Mouse (Mus musculus): ENCODE results near the gene Spsb1. TPM values are rescaled to one million over a fixed set of nuclear protein-coding genes. Genes with fewer than 3 reads are reported as not detected.

Gene Spsb1
- total RNA-seq, 2 experiments from 2014 or later = 5.7 to 8.7 TPM

GRCm38 (mm10) chr4:149958566-149958965, 3.7 kb upstream of the Spsb1 start:
- intact Hi-C loops (cut with DNase I) = loop anchor here (1.0 to 5.0 kb wide), 3 partner anchors 120 to 206 kb away; no protein-coding TSS in a partner anchor
- DNase-seq = peak; percentile 64 to 72

GRCm38 (mm10) chr4:149956048-149956447, 1.2 kb upstream of the Spsb1 start:
- no peak for DNase-seq
- intact Hi-C loops (cut with DNase I) = loop anchor here (5.0 kb wide), 1 partner anchor 204 kb away; no protein-coding TSS in a partner anchor

GRCm38 (mm10) chr4:149955631-149956030, 788 bp upstream of the Spsb1 start:
- no peak for DNase-seq
- intact Hi-C loops (cut with DNase I) = loop anchor here (2.0 to 5.0 kb wide), 2 partner anchors 65 to 203 kb away; no protein-coding TSS in a partner anchor

- DNase-seq = peak in 1 of 2 experiments; percentile 60
- intact Hi-C loops (cut with DNase I) = loop anchor here (2.0 kb wide), 1 partner anchor 63 kb away; no protein-coding TSS in a partner anchor
Observed at GRCm38 (mm10) chr4:149953621-149954481, 992 bp downstream of the Spsb1 start.

- no peak for DNase-seq
- intact Hi-C loops (cut with DNase I) = no loop called here
Observed at GRCm38 (mm10) chr4:149952201-149952600, 2.6 kb downstream of the Spsb1 start.

GRCm38 (mm10) chr4:149951201-149951600, 3.6 kb downstream of the Spsb1 start:
- DNase-seq = no peak
- intact Hi-C loops (cut with DNase I) = no loop called here

GRCm38 (mm10) chr4:149949691-149950090, 5.2 kb downstream of the Spsb1 start:
- intact Hi-C loops (cut with DNase I) = no loop called here

GRCm38 (mm10) chr4:149948119-149948518, 6.7 kb downstream of the Spsb1 start:
- DNase-seq = no peak
- intact Hi-C loops (cut with DNase I) = no loop called here

More at GRCm38 (mm10) chr4:149949691-149950090, 5.2 kb downstream of the Spsb1 start:
- DNase-seq = no peak

- intact Hi-C loops (cut with DNase I) = no loop called here
- DNase-seq = no peak
Observed at GRCm38 (mm10) chr4:149947396-149947795, 7.4 kb downstream of the Spsb1 start.

GRCm38 (mm10) chr4:149945194-149945593, 9.6 kb downstream of the Spsb1 start:
- DNase-seq = no peak
- intact Hi-C loops (cut with DNase I) = no loop called here

GRCm38 (mm10) chr4:149944214-149944613, 10.6 kb downstream of the Spsb1 start:
- no peak for DNase-seq
- intact Hi-C loops (cut with DNase I) = no loop called here

- intact Hi-C loops (cut with DNase I) = no loop called here
- no peak for DNase-seq
Observed at GRCm38 (mm10) chr4:149942831-149943741, 11.8 kb downstream of the Spsb1 start.

GRCm38 (mm10) chr4:149941067-149941755, 13.6 kb downstream of the Spsb1 start:
- intact Hi-C loops (cut with DNase I) = no loop called here
- no peak for DNase-seq

- DNase-seq = no peak
- intact Hi-C loops (cut with DNase I) = no loop called here
Observed at GRCm38 (mm10) chr4:149938701-149939100, 16.1 kb downstream of the Spsb1 start.

GRCm38 (mm10) chr4:149936921-149937320, 17.9 kb downstream of the Spsb1 start:
- intact Hi-C loops (cut with DNase I) = no loop called here

GRCm38 (mm10) chr4:149935470-149935869, 19.4 kb downstream of the Spsb1 start:
- DNase-seq = no peak
- intact Hi-C loops (cut with DNase I) = no loop called here

More at GRCm38 (mm10) chr4:149936921-149937320, 17.9 kb downstream of the Spsb1 start:
- no peak for DNase-seq

- intact Hi-C loops (cut with DNase I) = no loop called here
- no peak for DNase-seq
Observed at GRCm38 (mm10) chr4:149933519-149934245, 21.2 kb downstream of the Spsb1 start.

GRCm38 (mm10) chr4:149933025-149933424, 21.8 kb downstream of the Spsb1 start:
- DNase-seq = no peak
- intact Hi-C loops (cut with DNase I) = no loop called here

GRCm38 (mm10) chr4:149932108-149932815, 22.6 kb downstream of the Spsb1 start:
- intact Hi-C loops (cut with DNase I) = no loop called here

More at GRCm38 (mm10) chr4:149932108-149932815, 22.6 kb downstream of the Spsb1 start:
- no peak for DNase-seq

Measured in gastrocnemius, postnatal 36 days (tissue).